Mouse (Mus musculus) lung, embryonic 16.5 days (tissue): ENCODE measurements around the gene Tenm4. TPM values are rescaled to one million over a fixed set of nuclear protein-coding genes. Genes with fewer than 3 reads are reported as not detected.

ENCODE experiments used
- ATAC-seq: fragments of 200-750 bp; cut with Nextera tagmentation; 2 replicates; pipeline ENCODE4 v1.8.0; 2017; ENCODE audit warnings: low read depth, mild to moderate bottlenecking, moderate library complexity
- H3K27ac ChIP-seq: fragments of 300-500 bp; sonication (generic); 2 replicates; pipeline ENCODE4 v1.5.1; 2014; ENCODE audit warnings: mild to moderate bottlenecking, control low read depth, low read length
- H3K27me3 ChIP-seq: fragments of 300-500 bp; sonication (generic); 2 replicates; pipeline ENCODE4 v1.6.1; 2014; ENCODE audit warnings: low read depth, low read length, mixed read lengths; ENCODE audit not compliant: control insufficient read depth, insufficient read depth
- H3K36me3 ChIP-seq: fragments of 300-500 bp; sonication (generic); 2 replicates; pipeline ENCODE4 v1.6.1; 2014; ENCODE audit warnings: low read length; ENCODE audit not compliant: control insufficient read depth, insufficient read depth
- H3K4me1 ChIP-seq: fragments of 300-500 bp; sonication (generic); replicated peaks from 2 replicates; pipeline ENCODE4 v1.6.1; 2014; ENCODE audit warnings: low read length, mixed read lengths; ENCODE audit not compliant: control insufficient read depth, insufficient read depth
- H3K4me2 ChIP-seq: fragments of 300-500 bp; sonication (generic); 2 replicates; pipeline ENCODE4 v1.6.1; 2014; ENCODE audit warnings: low read depth, low read length, control low read depth
- H3K4me3 ChIP-seq: fragments of 300-500 bp; sonication (generic); 2 replicates; pipeline ENCODE4 v1.5.1; 2014; ENCODE audit warnings: mild to moderate bottlenecking, low read length, control low read depth
- H3K9ac ChIP-seq: fragments of 300-500 bp; sonication (generic); 2 replicates; pipeline ENCODE4 v1.6.1; 2014; ENCODE audit warnings: low read length, control low read depth
- H3K9me3 ChIP-seq: fragments of 300-500 bp; sonication (generic); 2 replicates; pipeline ENCODE4 v1.6.1; 2016; ENCODE audit warnings: low read length; ENCODE audit not compliant: control insufficient read depth
- WGBS: fragments of 180-500 bp; shearing (Covaris S2); extraction: QIAGEN DNeasy Blood & Tissue Kit; methylation state at CpG from one replicate; pipeline ENCODE4 v1.1.7; 2014; 5-methylcytosine and 5-hydroxymethylcytosine counted together
- polyA plus RNA-seq: library from polyadenylated mRNA; unstranded; fragments of >200 nt; fragmentation: Nextera tagmentation; extraction: Ambion mirVana; gene quantifications from 2 replicates; pipeline ENCODE4 v1.2.1, GENCODE M21; 2015

Tenm4 gene
- polyA plus RNA-seq, 1 experiment from 2014 or later, result 18.5 TPM

- 83% methylated on average over 4 of the region's 4 CpGs for WGBS
- no peaks in the 10 kb centered on the region for H3K9me3 ChIP-seq
- ATAC-seq, result no peak
Measured at GRCm38 (mm10) chr7:96678236-96678635, 507.2 kb downstream of the Tenm4 start.

GRCm38 (mm10) chr7:96679746-96680145 is 508.7 kb downstream of the Tenm4 start:
- no peak overlapping the region for H3K27ac ChIP-seq
- 82% methylated on average over 1 of the region's 1 CpGs for WGBS

More at GRCm38 (mm10) chr7:96678236-96678635, 507.2 kb downstream of the Tenm4 start:
- Histone ChIP-seq H3K27me3 (no peaks in the 10 kb centered on the region), H3K4me1 (peaks cover 4% of the 10 kb centered on the region; the same call in 1 of the 2 replicates), H3K4me3 (no peak overlapping the region), H3K27ac (no peak overlapping the region), H3K9ac (no peak overlapping the region), H3K36me3 (no peaks in the 10 kb centered on the region), H3K4me2 (no peak overlapping the region)

GRCm38 (mm10) chr7:96680405-96680804 is 509.4 kb downstream of the Tenm4 start:
- Histone ChIP-seq H3K4me3 (no peak overlapping the region), H3K27me3 (no peaks in the 10 kb centered on the region), H3K4me1 (peaks cover 4% of the 10 kb centered on the region; the same call in 1 of the 2 replicates), H3K9me3 (no peaks in the 10 kb centered on the region), H3K27ac (no peak overlapping the region), H3K9ac (no peak overlapping the region), H3K4me2 (no peak overlapping the region), H3K36me3 (no peaks in the 10 kb centered on the region)
- 85% methylated on average over 5 of the region's 5 CpGs for WGBS
- ATAC-seq, result no peak

More at GRCm38 (mm10) chr7:96679746-96680145, 508.7 kb downstream of the Tenm4 start:
- H3K9ac ChIP-seq, result no peak overlapping the region
- H3K36me3 ChIP-seq, result no peaks in the 10 kb centered on the region
- H3K4me2 ChIP-seq, result no peak overlapping the region
- ATAC-seq, result no peak
- H3K4me3 ChIP-seq, result no peak overlapping the region
- H3K4me1 ChIP-seq, result peaks cover 4% of the 10 kb centered on the region; the same call in 1 of the 2 replicates
- no peaks in the 10 kb centered on the region for H3K27me3 ChIP-seq
- H3K9me3 ChIP-seq, result no peaks in the 10 kb centered on the region

- 89% methylated on average over 4 of the region's 4 CpGs for whole genome bisulfite sequencing
- peaks cover 1% of the 10 kb centered on the region; the same call in 1 of the 2 replicates for H3K4me1 ChIP-seq
- H3K27me3 ChIP-seq, result no peaks in the 10 kb centered on the region
- no peak overlapping the region for H3K9ac ChIP-seq
- H3K27ac ChIP-seq, result no peak overlapping the region
- no peaks in the 10 kb centered on the region for H3K9me3 ChIP-seq
- H3K4me3 ChIP-seq, result no peak overlapping the region
- H3K4me2 ChIP-seq, result no peak overlapping the region
- ATAC-seq, result no peak
- H3K36me3 ChIP-seq, result no peaks in the 10 kb centered on the region
Measured at GRCm38 (mm10) chr7:96681808-96682207, 510.8 kb downstream of the Tenm4 start.

GRCm38 (mm10) chr7:96688141-96688540 is 517.1 kb downstream of the Tenm4 start:
- no peaks in the 10 kb centered on the region for H3K27me3 ChIP-seq
- 79% methylated on average over 3 of the region's 3 CpGs for WGBS
- no peak overlapping the region for H3K27ac ChIP-seq
- no peak overlapping the region for H3K4me2 ChIP-seq
- H3K4me1 ChIP-seq, result no peaks in the 10 kb centered on the region
- no peaks in the 10 kb centered on the region for H3K36me3 ChIP-seq
- ATAC-seq, result no peak
- no peak overlapping the region for H3K9ac ChIP-seq
- H3K4me3 ChIP-seq, result no peak overlapping the region
- no peaks in the 10 kb centered on the region for H3K9me3 ChIP-seq

- no peaks in the 10 kb centered on the region for H3K36me3 ChIP-seq
- WGBS, result 64% methylated on average over 8 of the region's 8 CpGs
- no peak overlapping the region for H3K4me2 ChIP-seq
- peak; percentile 44 for ATAC-seq
- no peaks in the 10 kb centered on the region for H3K9me3 ChIP-seq
- H3K4me1 ChIP-seq, result no peaks in the 10 kb centered on the region; the same call in 1 of the 2 replicates
- no peak overlapping the region for H3K9ac ChIP-seq
- H3K27me3 ChIP-seq, result no peaks in the 10 kb centered on the region
- H3K4me3 ChIP-seq, result no peak overlapping the region
- no peak overlapping the region for H3K27ac ChIP-seq
Measured at GRCm38 (mm10) chr7:96701097-96701845, 530.2 kb downstream of the Tenm4 start.

GRCm38 (mm10) chr7:96703958-96704357 is 532.9 kb downstream of the Tenm4 start:
- no peaks in the 10 kb centered on the region; the same call in 1 of the 2 replicates for H3K4me1 ChIP-seq
- no peak overlapping the region for H3K9ac ChIP-seq
- peak; percentile 19; the same call in 1 of the 2 replicates for ATAC-seq
- no peaks in the 10 kb centered on the region for H3K9me3 ChIP-seq
- no peak overlapping the region for H3K4me3 ChIP-seq
- no peak overlapping the region for H3K4me2 ChIP-seq
- no peaks in the 10 kb centered on the region for H3K27me3 ChIP-seq
- no peak overlapping the region for H3K27ac ChIP-seq
- 61% methylated on average over 16 of the region's 16 CpGs for WGBS
- H3K36me3 ChIP-seq, result no peaks in the 10 kb centered on the region

- ATAC-seq, result no peak
- H3K9me3 ChIP-seq, result no peaks in the 10 kb centered on the region
- H3K4me2 ChIP-seq, result no peak overlapping the region
- no peaks in the 10 kb centered on the region; the same call in 1 of the 2 replicates for H3K4me1 ChIP-seq
- WGBS, result 78% methylated on average over 8 of the region's 8 CpGs
- no peaks in the 10 kb centered on the region for H3K36me3 ChIP-seq
- no peak overlapping the region for H3K27ac ChIP-seq
- no peak overlapping the region for H3K4me3 ChIP-seq
- H3K27me3 ChIP-seq, result no peaks in the 10 kb centered on the region
- H3K9ac ChIP-seq, result no peak overlapping the region
Measured at GRCm38 (mm10) chr7:96705307-96706129, 534.5 kb downstream of the Tenm4 start.

GRCm38 (mm10) chr7:96706531-96706930 is 535.5 kb downstream of the Tenm4 start:
- Histone ChIP-seq H3K9me3 (no peaks in the 10 kb centered on the region), H3K9ac (no peak overlapping the region), H3K27me3 (no peaks in the 10 kb centered on the region), H3K4me2 (no peak overlapping the region), H3K27ac (no peak overlapping the region), H3K36me3 (no peaks in the 10 kb centered on the region), H3K4me1 (no peaks in the 10 kb centered on the region; the same call in 1 of the 2 replicates), H3K4me3 (no peak overlapping the region)
- WGBS, result 80% methylated on average over 7 of the region's 7 CpGs
- no peak for ATAC-seq
